Mouse (Mus musculus) neural tube, embryonic 13.5 days (tissue): Measurements from ENCODE around the gene 4922502D21Rik. TPM values are rescaled to one million over a fixed set of nuclear protein-coding genes. Genes with fewer than 3 reads are reported as not detected.
"Not testable (repeated sequence)": the region's sequence is repeated elsewhere in the genome, so short reads cannot be mapped to it uniquely, and the experiment has no call there.

Source experiments
- ATAC-seq: fragments of 200-750 bp; cut with Nextera tagmentation; 2 replicates; pipeline ENCODE4 v1.8.0; 2017; ENCODE audit warnings: low read depth, mild to moderate bottlenecking, moderate TSS enrichment, moderate library complexity
- H3K27ac ChIP-seq: fragments of 300-500 bp; sonication (generic); replicated peaks from 2 replicates; pipeline ENCODE4 v1.5.1; 2015; ENCODE audit warnings: moderate library complexity, mild to moderate bottlenecking, inconsistent platforms
- H3K27me3 ChIP-seq: fragments of 300-500 bp; sonication (generic); 2 replicates; pipeline ENCODE4 v1.6.1; 2015; ENCODE audit warnings: mild to moderate bottlenecking, inconsistent platforms
- H3K36me3 ChIP-seq: fragments of 300-500 bp; sonication (generic); 2 replicates; pipeline ENCODE4 v1.6.1; 2015; ENCODE audit warnings: mild to moderate bottlenecking, inconsistent platforms
- H3K4me1 ChIP-seq: fragments of 300-500 bp; sonication (generic); replicated peaks from 2 replicates; pipeline ENCODE4 v1.6.1; 2015; ENCODE audit warnings: inconsistent platforms
- H3K4me2 ChIP-seq: fragments of 300-500 bp; sonication (generic); 2 replicates; pipeline ENCODE4 v1.6.1; 2015; ENCODE audit warnings: inconsistent platforms, mild to moderate bottlenecking, moderate library complexity
- H3K4me3 ChIP-seq: fragments of 300-500 bp; sonication (generic); 2 replicates; pipeline ENCODE4 v1.5.1; 2015; ENCODE audit warnings: mild to moderate bottlenecking, inconsistent platforms
- H3K9ac ChIP-seq: fragments of 300-500 bp; sonication (generic); 2 replicates; pipeline ENCODE4 v1.6.1; 2015; ENCODE audit warnings: moderate library complexity, mild to moderate bottlenecking, inconsistent platforms
- H3K9me3 ChIP-seq: fragments of 300-500 bp; sonication (generic); 2 replicates; pipeline ENCODE4 v1.6.1; 2016; ENCODE audit warnings: inconsistent platforms
- WGBS: fragments of 180-500 bp; shearing (Covaris S2); methylation state at CpG from one replicate; pipeline ENCODE4 v1.1.7; 2015; 5-methylcytosine and 5-hydroxymethylcytosine counted together
- polyA plus RNA-seq: library from polyadenylated mRNA; unstranded; fragments of >200 nt; fragmentation: Nextera tagmentation; extraction: Ambion mirVana; gene quantifications from 2 replicates; pipeline ENCODE4 v1.2.1, GENCODE M21; 2015

4922502D21Rik gene
- polyA plus RNA-seq, 1 experiment from 2014 or later: not detected

DNA sequence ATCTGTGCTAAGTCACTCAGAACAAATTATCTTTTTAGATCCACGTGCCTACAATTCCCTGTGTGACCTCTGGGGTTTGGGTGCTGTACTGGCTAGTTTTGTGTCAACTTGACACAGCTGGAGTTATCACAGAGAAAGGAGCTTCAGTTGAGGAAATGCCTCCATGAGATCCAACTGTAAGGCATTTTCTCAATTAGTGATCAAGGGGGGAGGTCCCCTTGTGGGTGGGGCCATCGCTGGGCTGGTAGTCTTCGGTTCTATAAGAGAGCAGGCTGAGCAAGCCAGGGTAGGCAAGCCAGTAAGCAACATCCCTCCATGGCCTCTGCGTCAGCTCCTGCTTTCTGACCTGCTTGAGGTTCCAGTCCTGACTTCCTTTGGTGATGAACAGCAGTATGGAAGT lies 10.8 kb upstream of the 4922502D21Rik start, which contains the start of gene Clec12a:
Gene Clec12a (plus strand): TSS at position 301 of the 400 bp plus-strand sequence.
- not testable (repeated sequence) for H3K4me1 ChIP-seq, H3K27ac ChIP-seq, H3K9ac ChIP-seq, ATAC-seq, H3K9me3 ChIP-seq, H3K36me3 ChIP-seq, H3K4me3 ChIP-seq, H3K4me2 ChIP-seq, H3K27me3 ChIP-seq
- WGBS: 85% methylated on average over 4 of the region's 4 CpGs

DNA sequence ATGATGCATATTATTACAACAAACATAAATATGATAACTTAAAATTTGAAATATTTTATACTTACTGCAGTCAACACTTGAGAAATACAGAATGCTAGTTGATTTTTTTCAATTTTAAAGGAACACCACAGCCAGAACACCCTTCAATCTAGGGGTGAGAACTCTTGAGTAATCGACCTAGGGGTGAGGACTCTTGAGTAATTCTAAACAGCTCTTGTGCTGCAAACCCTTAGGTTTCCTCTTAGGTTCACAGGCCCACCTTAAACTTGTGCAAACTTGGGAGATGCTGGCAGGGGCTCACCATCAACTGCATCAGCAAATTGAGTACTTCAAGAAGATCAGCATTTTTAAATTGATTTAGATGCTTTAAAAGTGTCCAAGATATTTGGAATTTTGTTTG lies 6.2 kb upstream of the 4922502D21Rik start:
- ATAC-seq: no peak
- WGBS: 80% methylated on average over 1 of the region's 1 CpGs
- Histone ChIP-seq H3K4me3 (no peak overlapping the region), H3K27me3 (no peaks in the 10 kb centered on the region), H3K36me3 (no peaks in the 10 kb centered on the region), H3K9me3 (no peaks in the 10 kb centered on the region), H3K9ac (no peak overlapping the region), H3K27ac (no peak overlapping the region), H3K4me2 (no peak overlapping the region), H3K4me1 (0 out of 2 replicates have a peak, but pooled peaks cover 3% of the 10 kb centered on the region)

DNA sequence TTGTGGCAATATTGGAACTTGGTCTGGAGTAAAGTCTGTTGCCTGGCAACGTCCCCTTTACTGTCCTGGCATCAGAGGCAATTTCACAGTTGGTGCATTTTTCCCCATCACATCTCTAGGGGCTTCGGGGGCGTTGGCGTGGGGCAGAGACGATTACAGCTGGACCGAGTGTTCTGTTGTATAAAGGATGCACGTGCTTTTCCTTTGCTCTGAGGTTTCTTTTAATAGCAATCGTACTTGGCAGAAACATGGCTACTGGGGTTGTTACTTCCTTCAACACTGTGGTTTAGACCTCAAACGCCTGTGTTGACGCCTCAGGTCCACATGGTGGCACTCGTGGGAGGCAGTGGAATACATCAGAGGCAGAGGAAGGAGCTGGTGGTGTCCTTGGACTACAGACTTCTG lies 2.1 kb upstream of the 4922502D21Rik start:
- Histone ChIP-seq H3K27me3 (no peaks in the 10 kb centered on the region), H3K27ac (no peak overlapping the region), H3K9ac (no peak overlapping the region), H3K36me3 (no peaks in the 10 kb centered on the region), H3K4me1 (0 out of 2 replicates have a peak, but pooled peaks cover 3% of the 10 kb centered on the region), H3K9me3 (no peaks in the 10 kb centered on the region), H3K4me3 (no peak overlapping the region), H3K4me2 (peak overlapping the region; percentile 29; the same call in 1 of the 2 replicates)
- peak; percentile 91 for ATAC-seq
- 23% methylated on average over 11 of the region's 11 CpGs for WGBS

- ATAC-seq: no peak
- Histone ChIP-seq H3K27me3 (no peaks in the 10 kb centered on the region), H3K4me2 (no peak overlapping the region), H3K4me3 (no peak overlapping the region), H3K9ac (no peak overlapping the region), H3K27ac (no peak overlapping the region), H3K9me3 (no peaks in the 10 kb centered on the region), H3K36me3 (no peaks in the 10 kb centered on the region), H3K4me1 (no peaks in the 10 kb centered on the region)
- 75% methylated on average over 13 of the region's 13 CpGs for WGBS
These were observed 4.9 kb downstream of the 4922502D21Rik start for GRCm38 (mm10) chr6:129326568-129327150.

DNA sequence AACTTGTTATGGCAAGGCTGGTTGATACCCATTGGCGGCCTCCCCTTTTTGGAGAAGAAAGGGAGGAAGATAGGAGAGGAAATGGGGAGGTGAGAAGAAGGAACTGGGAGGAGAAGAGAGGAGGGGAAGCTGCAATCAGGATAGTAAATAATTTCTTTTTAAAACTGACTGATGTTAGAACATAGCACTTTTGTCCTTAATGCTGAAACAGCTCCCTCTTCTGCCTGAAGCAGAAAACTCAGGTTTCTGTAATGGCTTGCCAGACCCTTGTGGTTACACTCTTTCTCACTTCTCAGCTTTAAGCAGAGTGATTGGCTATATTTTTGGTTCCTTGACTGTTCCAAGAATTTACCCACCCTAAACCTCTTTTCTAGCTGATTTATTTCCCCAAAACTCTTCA lies 5.6 kb downstream of the 4922502D21Rik start:
- Histone ChIP-seq H3K4me2 (no peak overlapping the region), H3K9me3 (no peaks in the 10 kb centered on the region), H3K27ac (no peak overlapping the region), H3K4me1 (no peaks in the 10 kb centered on the region), H3K36me3 (no peaks in the 10 kb centered on the region), H3K27me3 (no peaks in the 10 kb centered on the region), H3K4me3 (no peak overlapping the region), H3K9ac (no peak overlapping the region)
- no peak for ATAC-seq
- WGBS: 71% methylated on average over 1 of the region's 1 CpGs

GRCm38 (mm10) chr6:129319331-129319730 lies 12.3 kb downstream of the 4922502D21Rik start:
- H3K9ac ChIP-seq: no peak overlapping the region
- no peak overlapping the region for H3K4me2 ChIP-seq
- WGBS: 70% methylated on average over 4 of the region's 4 CpGs
- H3K36me3 ChIP-seq: no peaks in the 10 kb centered on the region
- H3K9me3 ChIP-seq: no peaks in the 10 kb centered on the region
- H3K27ac ChIP-seq: no peak overlapping the region
- no peak for ATAC-seq
- no peak overlapping the region for H3K4me3 ChIP-seq
- H3K27me3 ChIP-seq: no peaks in the 10 kb centered on the region
- no peaks in the 10 kb centered on the region for H3K4me1 ChIP-seq

DNA sequence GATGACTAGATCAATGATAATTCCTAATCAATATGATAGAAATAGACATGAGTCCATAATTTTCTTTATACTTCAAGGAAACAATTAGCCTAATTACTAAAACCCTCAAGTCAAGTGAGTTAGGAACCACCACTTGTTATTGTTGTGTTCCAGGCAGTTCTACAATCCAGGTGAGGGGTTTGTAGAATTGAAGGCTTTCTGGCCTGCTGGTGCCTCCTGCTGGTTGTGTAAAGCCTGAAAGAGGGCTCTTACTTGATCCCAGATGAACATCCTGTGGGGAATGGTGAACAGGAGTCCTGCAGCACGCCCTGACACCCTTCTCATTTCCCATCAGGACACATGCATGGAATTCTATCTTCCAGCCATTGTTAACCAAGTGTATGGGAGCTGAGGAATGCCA lies 13.2 kb downstream of the 4922502D21Rik start:
- Histone ChIP-seq H3K4me1 (no peaks in the 10 kb centered on the region), H3K4me2 (no peak overlapping the region), H3K9me3 (no peaks in the 10 kb centered on the region), H3K27me3 (no peaks in the 10 kb centered on the region), H3K4me3 (no peak overlapping the region), H3K27ac (no peak overlapping the region), H3K36me3 (no peaks in the 10 kb centered on the region), H3K9ac (no peak overlapping the region)
- WGBS: 53% methylated on average over 1 of the region's 1 CpGs
- ATAC-seq: no peak

DNA sequence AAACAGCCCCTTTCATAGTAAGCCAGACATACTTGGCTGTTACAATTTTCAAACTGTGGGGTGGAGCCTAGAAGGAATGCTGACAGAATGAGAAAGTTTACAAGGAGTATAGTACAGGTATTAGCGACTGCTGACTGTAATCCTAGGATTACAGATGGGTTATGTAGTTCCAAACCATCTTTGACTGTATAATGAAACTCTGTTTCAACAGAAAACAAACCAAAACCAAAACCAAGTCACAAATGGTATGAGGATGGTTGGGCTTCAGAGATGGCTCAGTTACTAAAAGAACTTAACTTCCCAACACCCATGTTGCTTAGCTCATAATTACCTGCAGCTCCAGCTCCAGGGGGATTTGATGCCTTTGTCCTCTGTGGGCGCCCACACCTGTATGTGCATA lies 15.1 kb downstream of the 4922502D21Rik start:
- no peak overlapping the region for H3K4me2 ChIP-seq
- H3K9ac ChIP-seq: no peak overlapping the region
- H3K4me3 ChIP-seq: no peak overlapping the region
- H3K9me3 ChIP-seq: no peaks in the 10 kb centered on the region
- no peaks in the 10 kb centered on the region for H3K36me3 ChIP-seq
- H3K27ac ChIP-seq: no peak overlapping the region
- no peaks in the 10 kb centered on the region for H3K27me3 ChIP-seq
- H3K4me1 ChIP-seq: no peaks in the 10 kb centered on the region
- WGBS: 77% methylated on average over 2 of the region's 2 CpGs
- no peak for ATAC-seq

DNA sequence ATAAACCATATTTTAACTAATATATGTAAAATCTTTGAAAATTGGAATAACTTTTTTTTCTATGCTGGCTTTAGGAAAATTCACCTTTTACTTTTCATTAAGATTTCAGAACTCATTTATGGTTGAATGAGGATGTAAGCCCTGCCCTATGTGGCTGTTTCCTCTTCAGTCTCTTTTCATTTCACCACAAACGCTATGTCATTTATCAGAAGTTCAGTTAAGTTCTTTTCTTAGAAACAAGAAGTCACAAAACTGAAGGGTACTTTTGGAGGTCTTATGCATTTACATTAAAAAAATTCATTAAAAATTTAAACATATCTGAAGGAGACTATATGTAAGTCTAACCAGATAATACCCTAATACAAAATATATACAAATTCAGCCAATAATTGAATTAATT lies 15.9 kb downstream of the 4922502D21Rik start:
- Histone ChIP-seq H3K36me3 (no peaks in the 10 kb centered on the region), H3K27ac (no peak overlapping the region), H3K4me2 (no peak overlapping the region), H3K9me3 (no peaks in the 10 kb centered on the region), H3K9ac (no peak overlapping the region), H3K4me1 (no peaks in the 10 kb centered on the region), H3K27me3 (no peaks in the 10 kb centered on the region), H3K4me3 (no peak overlapping the region)
- ATAC-seq: no peak
- 93% methylated on average over 1 of the region's 1 CpGs for WGBS

GRCm38 (mm10) chr6:129314655-129315168 lies 16.9 kb downstream of the 4922502D21Rik start:
- no peak overlapping the region for H3K4me2 ChIP-seq
- no peaks in the 10 kb centered on the region for H3K27me3 ChIP-seq
- WGBS: 90% methylated on average over 3 of the region's 3 CpGs
- H3K27ac ChIP-seq: no peak overlapping the region
- no peak overlapping the region for H3K9ac ChIP-seq
- H3K4me3 ChIP-seq: no peak overlapping the region
- H3K9me3 ChIP-seq: no peaks in the 10 kb centered on the region
- no peaks in the 10 kb centered on the region for H3K4me1 ChIP-seq
- ATAC-seq: no peak
- H3K36me3 ChIP-seq: no peaks in the 10 kb centered on the region

- H3K4me3 ChIP-seq: no peak overlapping the region
- H3K27me3 ChIP-seq: no peaks in the 10 kb centered on the region
- 83% methylated on average over 3 of the region's 3 CpGs for WGBS
- no peaks in the 10 kb centered on the region for H3K4me1 ChIP-seq
- no peaks in the 10 kb centered on the region for H3K9me3 ChIP-seq
- no peak overlapping the region for H3K27ac ChIP-seq
- no peak for ATAC-seq
- H3K4me2 ChIP-seq: no peak overlapping the region
- no peaks in the 10 kb centered on the region for H3K36me3 ChIP-seq
- H3K9ac ChIP-seq: no peak overlapping the region
These were observed 19.1 kb downstream of the 4922502D21Rik start for GRCm38 (mm10) chr6:129312499-129312898.

- Histone ChIP-seq H3K9ac (no peak overlapping the region), H3K4me1 (no peaks in the 10 kb centered on the region), H3K27ac (no peak overlapping the region), H3K4me2 (no peak overlapping the region), H3K4me3 (no peak overlapping the region), H3K27me3 (no peaks in the 10 kb centered on the region), H3K36me3 (no peaks in the 10 kb centered on the region), H3K9me3 (no peaks in the 10 kb centered on the region)
- 74% methylated on average over 1 of the region's 1 CpGs for WGBS
- ATAC-seq: no peak
These were observed 27.4 kb downstream of the 4922502D21Rik start for GRCm38 (mm10) chr6:129304180-129304579.

DNA sequence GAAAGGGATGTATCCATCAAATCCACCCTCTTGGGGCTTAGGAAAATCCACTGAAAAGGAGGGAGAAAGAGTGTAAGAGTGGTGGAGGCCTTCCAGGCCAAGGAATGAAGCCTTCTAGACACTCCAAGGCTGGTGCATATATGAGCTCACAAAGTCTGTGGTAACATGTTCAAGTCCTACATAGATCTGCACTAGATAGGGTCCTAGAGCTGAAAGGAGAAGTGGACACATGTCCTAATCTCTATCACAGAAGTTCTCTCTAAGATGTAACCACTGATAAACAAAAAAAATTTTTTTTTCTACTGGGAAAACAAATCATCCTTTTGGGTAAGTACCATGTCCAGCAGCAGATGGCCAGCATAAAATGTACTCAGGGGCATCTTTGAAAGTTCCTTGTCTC lies 42.9 kb downstream of the 4922502D21Rik start:
- Histone ChIP-seq H3K4me1 (no peaks in the 10 kb centered on the region), H3K36me3 (no peaks in the 10 kb centered on the region), H3K4me3 (no peak overlapping the region), H3K27ac (no peak overlapping the region), H3K9me3 (no peaks in the 10 kb centered on the region), H3K27me3 (no peaks in the 10 kb centered on the region), H3K4me2 (no peak overlapping the region), H3K9ac (no peak overlapping the region)
- ATAC-seq: no peak
